Mouse (Mus musculus) v-Abl transformed pro-B cells (cell line): Measurements from ENCODE around the gene 5830473C10Rik.
"Not testable (repeated sequence)": the region's sequence is repeated elsewhere in the genome, so short reads cannot be mapped to it uniquely, and the experiment has no call there.

Source experiments
- in situ Hi-C, 2 experiments: fragments of 400-800 bp; cut with MboI; formaldehyde crosslinking; loops; one replicate each; pipeline ENCODE4 v1.15.1; 2025; ENCODE audit not compliant: unreplicated experiment in 2 of 2

Gene 5830473C10Rik

DNA sequence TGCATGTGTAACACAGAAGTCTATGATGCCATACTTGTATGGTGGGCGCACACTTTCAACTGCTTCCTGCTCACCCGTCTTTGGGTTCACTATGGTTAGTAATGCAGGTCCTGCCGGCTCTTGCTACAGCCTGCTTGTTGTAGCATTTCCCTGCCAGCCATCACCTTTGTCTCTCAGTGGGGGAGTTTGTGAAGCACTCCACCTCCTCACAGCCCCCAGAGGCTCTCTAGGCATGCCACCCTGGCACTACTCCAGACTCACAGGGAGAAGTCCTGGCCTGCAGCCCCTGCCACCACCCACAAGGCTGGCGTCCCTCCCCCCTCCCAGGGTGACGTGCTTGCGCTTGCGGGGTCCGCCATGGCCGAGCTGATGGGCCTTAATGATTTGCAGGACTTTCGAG is 29.8 kb downstream of the 5830473C10Rik start:
- in situ Hi-C loops: no loop called here

GRCm38 (mm10) chr5:90591936-90592335 is 31.0 kb downstream of the 5830473C10Rik start:
- in situ Hi-C loops: no loop called here

- in situ Hi-C loops: no loop called here
Observed at GRCm38 (mm10) chr5:90594945-90595344, 34.0 kb downstream of the 5830473C10Rik start.

DNA sequence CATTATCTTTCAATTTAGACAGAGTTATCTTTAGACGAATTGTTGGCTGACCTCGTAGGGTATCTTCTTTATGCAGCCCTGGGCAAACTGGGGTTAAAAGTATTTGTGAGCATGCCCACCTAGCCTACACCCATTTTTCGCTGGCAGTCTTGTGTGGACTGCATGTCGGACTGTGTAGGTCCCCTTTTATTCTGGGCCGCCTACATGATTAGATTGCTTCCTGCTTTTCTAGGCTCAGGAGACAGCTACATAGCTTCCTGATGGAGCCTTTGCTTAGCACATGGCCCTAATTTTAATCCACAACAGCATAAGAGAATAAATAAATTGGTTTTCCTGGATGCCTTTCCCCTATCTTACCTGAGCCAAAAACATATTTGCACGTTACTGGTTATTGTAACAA is 35.2 kb downstream of the 5830473C10Rik start:
- in situ Hi-C loops: no loop called here

DNA sequence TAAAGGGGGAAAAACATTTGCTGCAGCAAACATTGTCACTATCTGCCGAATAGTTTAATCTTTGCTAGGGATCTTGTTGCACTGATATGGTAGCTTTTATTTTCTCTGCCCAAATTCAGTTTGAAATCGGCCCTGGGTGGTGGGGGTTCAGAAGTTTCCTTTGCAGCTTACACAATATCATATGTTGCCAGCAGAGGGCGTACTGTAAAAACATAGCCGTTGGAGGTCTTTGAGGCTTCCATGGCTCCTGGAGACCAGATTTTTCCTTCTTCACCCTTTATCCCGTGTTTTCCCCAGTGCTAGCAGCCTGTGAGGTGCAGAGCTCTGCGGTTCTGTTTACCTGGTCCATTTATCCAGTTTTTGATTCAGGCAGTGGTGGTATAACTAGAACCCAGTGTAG is 40.6 kb downstream of the 5830473C10Rik start:
- in situ Hi-C loops: no loop called here

DNA sequence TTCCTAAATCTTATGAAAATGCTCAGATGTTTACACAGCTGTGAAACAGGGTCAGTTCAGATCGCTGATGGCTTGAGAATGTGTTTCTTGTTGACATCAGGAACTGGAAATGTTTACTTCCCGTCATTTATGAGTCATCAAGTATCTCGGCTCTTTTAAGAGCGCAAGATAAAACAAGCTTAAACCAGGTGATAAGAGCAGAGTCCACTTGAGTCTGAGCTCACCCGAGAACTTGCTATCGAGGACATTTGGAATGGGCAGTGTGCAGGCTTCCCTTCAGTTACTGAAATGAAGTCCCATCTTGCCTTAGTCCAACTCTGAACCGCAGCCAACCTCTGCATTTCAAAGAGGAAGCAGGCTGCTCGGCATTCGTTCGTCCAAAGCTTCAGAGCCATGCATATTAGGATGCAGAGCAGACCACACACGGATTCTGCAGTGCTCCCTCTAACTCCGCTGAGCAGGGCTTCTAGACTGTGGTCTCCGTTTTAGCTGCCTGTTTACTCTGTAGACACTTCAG is 42.6 kb downstream of the 5830473C10Rik start:
- in situ Hi-C loops: no loop called here

- in situ Hi-C loops: no loop called here
Observed at GRCm38 (mm10) chr5:90608906-90609305, 48.0 kb downstream of the 5830473C10Rik start.

DNA sequence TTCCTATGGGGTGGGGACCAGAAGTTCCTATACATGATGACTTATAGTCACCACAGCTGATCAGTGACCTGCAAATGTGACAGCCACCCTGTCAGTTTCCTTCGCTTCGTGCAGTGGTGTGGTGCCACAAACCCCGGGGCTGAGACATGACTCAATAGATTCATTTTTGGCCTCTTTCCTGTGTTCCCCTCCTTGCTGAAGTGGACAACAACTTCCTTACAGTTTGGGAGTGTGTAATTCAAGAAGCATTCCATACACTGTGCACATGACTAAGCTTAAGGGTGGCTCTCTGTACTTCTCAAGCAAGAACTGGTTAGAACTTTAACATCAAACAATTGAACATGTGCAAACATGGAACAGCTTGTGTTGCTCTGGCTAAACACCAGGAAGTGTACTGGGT is 50.5 kb downstream of the 5830473C10Rik start:
- in situ Hi-C loops: no loop called here

GRCm38 (mm10) chr5:90611996-90612611 is 51.2 kb downstream of the 5830473C10Rik start:
- in situ Hi-C loops: no loop called here

DNA sequence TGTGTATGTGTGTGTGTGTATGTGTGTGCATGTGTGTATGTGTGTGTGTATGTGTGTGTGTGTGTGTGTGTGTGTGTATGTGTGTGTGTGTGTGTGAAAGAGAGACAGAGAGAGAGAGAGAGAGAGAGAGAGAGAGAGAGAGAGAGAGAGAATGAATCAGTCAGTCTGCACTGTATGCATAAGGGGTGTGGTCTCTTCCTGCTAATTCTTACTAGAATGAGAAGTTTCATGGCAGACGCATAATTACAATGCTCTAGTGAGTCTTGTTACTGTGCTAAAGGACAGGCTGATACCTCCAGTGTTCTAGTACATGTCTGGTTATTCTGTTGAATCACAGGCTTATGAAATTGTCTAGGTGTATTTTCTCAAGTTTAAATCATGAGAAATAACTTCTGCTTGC is 51.8 kb downstream of the 5830473C10Rik start:
- in situ Hi-C loops: not testable (repeated sequence)

GRCm38 (mm10) chr5:90617859-90618258 is 57.0 kb downstream of the 5830473C10Rik start:
- in situ Hi-C loops: no loop called here

- in situ Hi-C loops: no loop called here
Observed at GRCm38 (mm10) chr5:90621316-90621715, 60.4 kb downstream of the 5830473C10Rik start.

- in situ Hi-C loops: no loop called here
Observed at GRCm38 (mm10) chr5:90621726-90622125, 60.8 kb downstream of the 5830473C10Rik start.

DNA sequence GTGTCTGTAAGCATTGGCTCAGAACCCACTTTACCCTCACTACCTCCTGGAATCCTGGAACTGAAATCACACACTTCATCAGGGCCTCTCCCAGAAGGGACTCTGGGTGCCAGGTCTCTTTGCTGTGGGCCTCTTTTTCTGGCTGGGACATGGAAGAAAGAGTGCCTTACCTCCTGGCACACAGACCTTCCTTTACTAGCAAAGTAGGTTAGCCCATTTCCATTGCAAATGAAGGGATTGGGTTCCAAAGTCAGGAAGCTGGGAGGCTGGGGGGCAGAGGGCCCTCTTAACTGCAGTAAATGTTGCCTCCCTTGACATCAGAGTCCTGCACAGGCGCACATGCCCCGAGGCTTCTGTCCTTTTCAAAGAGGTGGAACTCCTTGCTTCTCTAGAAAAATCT is 62.3 kb downstream of the 5830473C10Rik start:
- in situ Hi-C loops: no loop called here

- in situ Hi-C loops: no loop called here
Observed at GRCm38 (mm10) chr5:90624708-90625425, 64.0 kb downstream of the 5830473C10Rik start.

DNA sequence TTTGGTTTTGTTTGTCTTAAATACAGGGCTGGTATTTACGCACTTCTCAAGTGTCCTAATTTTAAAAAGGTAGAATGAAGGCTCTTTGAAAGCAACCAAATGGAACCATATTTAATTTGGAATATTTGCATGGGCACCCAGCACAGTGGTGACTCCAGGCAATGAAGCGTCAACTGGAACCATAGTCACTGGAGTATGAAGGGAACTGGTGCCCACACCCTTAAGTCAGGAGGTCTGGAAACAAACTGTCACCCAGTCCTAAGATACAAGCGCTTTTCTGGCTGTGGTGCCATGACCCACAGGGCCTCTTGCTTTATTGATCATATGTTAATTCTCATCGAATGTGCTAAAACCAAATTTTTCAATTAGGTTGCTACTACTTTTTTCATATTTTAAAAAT is 66.5 kb downstream of the 5830473C10Rik start:
- in situ Hi-C loops: no loop called here

DNA sequence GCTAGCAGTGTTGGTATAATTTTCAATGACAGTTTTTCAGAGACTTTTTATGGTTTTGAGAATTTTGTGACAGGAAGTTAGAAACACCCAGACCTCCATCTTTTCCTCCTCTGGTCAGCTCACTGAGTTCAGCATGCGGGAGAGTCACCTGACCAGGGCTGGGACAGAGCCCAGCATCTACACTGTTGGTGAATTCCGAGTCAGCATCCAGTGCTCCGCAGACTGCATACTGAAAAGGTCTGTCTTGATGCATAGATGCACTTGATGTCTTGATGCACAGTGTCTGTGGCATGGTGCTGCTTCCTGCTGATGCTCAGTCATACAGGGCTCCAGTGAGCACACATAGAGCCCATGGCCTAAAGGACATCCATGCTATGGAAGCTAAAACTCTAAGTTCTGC is 67.1 kb downstream of the 5830473C10Rik start:
- in situ Hi-C loops: no loop called here

GRCm38 (mm10) chr5:90628530-90628929 is 67.6 kb downstream of the 5830473C10Rik start:
- in situ Hi-C loops: no loop called here

- in situ Hi-C loops: no loop called here
Observed at GRCm38 (mm10) chr5:90634885-90635284, 74.0 kb downstream of the 5830473C10Rik start.

GRCm38 (mm10) chr5:90640286-90641217 is 79.6 kb downstream of the 5830473C10Rik start, which contains the start of gene Rassf6:
Gene Rassf6 (minus strand): TSS chr5:90640657.
- in situ Hi-C loops: no loop called here

DNA sequence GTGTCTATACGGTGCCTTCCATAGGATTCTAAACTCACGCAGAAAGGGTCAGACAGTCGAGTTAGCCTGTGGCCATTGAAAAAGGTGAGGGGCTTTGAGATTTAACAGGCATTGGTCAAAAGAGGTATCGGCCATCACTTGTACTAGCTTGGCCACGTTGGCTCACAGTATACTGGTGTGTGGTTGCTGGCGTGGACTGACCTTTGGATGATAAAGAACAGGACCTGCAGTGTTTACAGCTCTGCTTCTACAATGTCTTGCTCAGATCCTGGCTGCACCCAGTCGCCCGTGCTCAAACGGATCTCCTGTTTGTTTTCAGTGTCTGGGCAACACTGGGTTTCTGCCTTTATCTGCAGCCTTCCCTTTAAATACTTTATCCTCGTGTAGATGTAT is 80.3 kb downstream of the 5830473C10Rik start:
- in situ Hi-C loops: no loop called here
